Mouse (Mus musculus) forebrain, embryonic 14.5 days (tissue): ENCODE measurements at regions not wholly inside any gene's neighbourhood (a gene's known extent, or its start where the extent isn't known, plus 50 kb on each side); places are given as distances from the start of the nearest gene placed in this dataset.

Experiments used
- ATAC-seq: fragments of 200-750 bp; cut with Nextera tagmentation; 2 replicates; pipeline ENCODE4 v1.8.0; 2017; ENCODE audit warnings: mild to moderate bottlenecking, moderate library complexity
- DNase-seq: peaks from one replicate; pipeline ENCODE4 v3.0.0-alpha.2; 2015; ENCODE audit warnings: low spot score
- H3K27ac ChIP-seq: fragments of 300-500 bp; sonication (generic); 2 replicates; pipeline ENCODE4 v1.5.1; 2014; ENCODE audit warnings: low read depth, mild to moderate bottlenecking, control low read depth, low read length, moderate library complexity
- H3K27me3 ChIP-seq: fragments of 300-500 bp; sonication (generic); replicated peaks from 2 replicates; pipeline ENCODE4 v1.6.1; 2014; ENCODE audit warnings: low read length, control low read depth, mixed read lengths; ENCODE audit not compliant: control insufficient read depth, insufficient read depth
- H3K36me3 ChIP-seq: fragments of 300-500 bp; sonication (generic); 2 replicates; pipeline ENCODE4 v1.6.1; 2014; ENCODE audit warnings: low read length, control low read depth; ENCODE audit not compliant: control insufficient read depth, insufficient read depth
- H3K4me1 ChIP-seq: fragments of 300-500 bp; sonication (generic); 2 replicates; pipeline ENCODE4 v1.6.1; 2014; ENCODE audit warnings: antibody characterized with exemption, low read length, control low read depth; ENCODE audit not compliant: control insufficient read depth, insufficient read depth
- H3K4me2 ChIP-seq: fragments of 300-500 bp; sonication (generic); 2 replicates; pipeline ENCODE4 v1.6.1; 2014; ENCODE audit warnings: mild to moderate bottlenecking, control low read depth, low read length
- H3K4me3 ChIP-seq: fragments of 300-500 bp; sonication (generic); 2 replicates; pipeline ENCODE4 v1.5.1; 2014; ENCODE audit warnings: low read depth, low read length, control low read depth
- H3K9ac ChIP-seq: fragments of 300-500 bp; sonication (generic); 2 replicates; pipeline ENCODE4 v1.6.1; 2014; ENCODE audit warnings: mild to moderate bottlenecking, low read length, control low read depth, moderate library complexity
- H3K9me3 ChIP-seq: fragments of 300-500 bp; sonication (generic); replicated peaks from 2 replicates; pipeline ENCODE4 v1.6.1; 2016; ENCODE audit warnings: low read length, control low read depth, mixed read lengths; ENCODE audit not compliant: control insufficient read depth
- whole genome bisulfite sequencing: fragments of 180-500 bp; shearing (Covaris S2); extraction: QIAGEN DNeasy Blood & Tissue Kit; methylation state at CpG from one replicate; pipeline ENCODE4 v1.1.7; 2014; 5-methylcytosine and 5-hydroxymethylcytosine counted together

DNA sequence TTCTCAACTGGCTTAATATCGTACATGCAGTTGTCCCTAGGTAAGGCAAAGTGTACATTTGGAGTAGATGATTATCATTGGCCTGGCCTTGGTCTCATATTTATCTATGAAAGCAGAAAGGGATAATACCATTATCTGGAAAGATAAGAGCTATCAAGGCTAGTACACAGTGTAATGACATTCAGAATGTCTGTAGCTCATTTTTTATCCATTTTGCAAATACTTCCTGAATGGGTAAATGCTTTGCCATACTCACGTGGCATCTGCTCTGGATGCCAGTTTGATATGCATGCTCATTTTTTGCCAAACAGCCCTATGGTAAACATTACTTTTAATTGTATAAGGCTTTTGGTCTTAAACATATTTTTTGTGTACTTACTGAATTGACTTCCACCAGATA is 723.4 kb downstream of the Brinp3 start:
- ATAC-seq (no peak), DNase-seq (no peak)

DNA sequence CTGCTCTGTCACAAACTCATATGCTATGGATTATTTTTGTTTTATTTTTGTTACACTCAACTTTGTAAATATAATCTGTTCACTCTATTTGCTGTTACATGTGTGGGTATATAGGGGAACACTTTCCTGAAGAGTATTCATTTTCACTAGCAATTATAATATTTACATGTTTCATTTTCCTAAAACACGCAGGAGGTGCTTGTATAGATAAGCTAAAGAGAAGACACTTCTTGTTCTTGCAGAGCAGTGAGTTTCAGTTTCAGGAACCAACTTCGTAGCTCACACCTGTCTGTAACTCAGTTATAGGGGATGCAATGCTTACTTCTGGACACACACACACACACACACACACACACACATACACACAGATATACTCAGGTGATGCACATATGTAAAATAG is 724.9 kb downstream of the Brinp3 start:
- ATAC-seq = no peak

More for the DNA sequence above, 723.4 kb downstream of the Brinp3 start:
- Histone ChIP-seq H3K9me3 (no peaks in the 10 kb centered on the region), H3K36me3 (no peaks in the 10 kb centered on the region), H3K9ac (no peak overlapping the region), H3K4me2 (no peak overlapping the region), H3K27me3 (no peaks in the 10 kb centered on the region), H3K4me3 (no peak overlapping the region), H3K27ac (no peak overlapping the region), H3K4me1 (no peaks in the 10 kb centered on the region)
- 78% methylated on average over 2 of the region's 2 CpGs for WGBS

DNA sequence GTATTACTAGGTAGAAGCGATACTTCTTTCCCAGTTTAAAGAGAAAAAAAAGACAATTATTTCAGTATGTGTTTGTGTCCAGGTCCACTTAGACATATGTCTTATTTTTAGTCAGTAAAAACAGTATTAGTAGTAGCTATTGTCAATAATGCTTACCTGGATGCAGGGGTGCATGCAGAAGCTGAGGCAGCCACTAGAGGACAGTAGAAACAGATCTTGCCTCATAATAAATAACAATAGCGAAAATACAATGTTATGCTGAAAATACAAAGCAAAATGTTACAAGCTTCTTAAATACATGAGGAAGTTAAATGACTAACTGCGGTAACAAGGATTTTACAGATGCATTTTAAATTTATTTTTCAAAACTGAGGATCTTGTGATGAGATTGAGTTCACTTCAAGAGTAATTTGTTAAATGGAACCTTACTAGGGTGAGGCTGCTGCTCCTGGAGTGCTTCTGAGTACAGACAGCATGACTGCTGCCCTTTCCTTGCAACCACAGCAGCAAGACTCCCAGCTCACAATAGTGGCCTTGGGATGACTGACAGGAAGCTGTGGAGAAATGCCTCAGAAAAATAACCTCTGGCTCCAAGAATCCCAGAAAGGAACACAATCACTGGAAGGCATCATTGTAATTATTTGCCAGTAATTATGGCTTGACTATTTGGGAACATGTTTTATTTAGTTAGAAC is 728.8 kb downstream of the Brinp3 start:
- no peak overlapping the region for H3K4me2 ChIP-seq
- no peak overlapping the region for H3K9ac ChIP-seq
- H3K9me3 ChIP-seq = no peaks in the 10 kb centered on the region
- no peak overlapping the region for H3K27ac ChIP-seq
- no peaks in the 10 kb centered on the region for H3K36me3 ChIP-seq
- no peak for ATAC-seq
- no peaks in the 10 kb centered on the region for H3K4me1 ChIP-seq
- 70% methylated on average over 3 of the region's 3 CpGs for WGBS
- no peaks in the 10 kb centered on the region for H3K27me3 ChIP-seq
- DNase-seq = peak; percentile 36
- H3K4me3 ChIP-seq = no peak overlapping the region

More for the DNA sequence above, 724.9 kb downstream of the Brinp3 start:
- WGBS = 92% methylated on average over 2 of the region's 2 CpGs
- Histone ChIP-seq H3K9me3 (no peaks in the 10 kb centered on the region), H3K9ac (no peak overlapping the region), H3K27ac (no peak overlapping the region), H3K4me2 (no peak overlapping the region), H3K27me3 (no peaks in the 10 kb centered on the region), H3K36me3 (no peaks in the 10 kb centered on the region), H3K4me1 (no peaks in the 10 kb centered on the region), H3K4me3 (no peak overlapping the region)
- DNase-seq = no peak

DNA sequence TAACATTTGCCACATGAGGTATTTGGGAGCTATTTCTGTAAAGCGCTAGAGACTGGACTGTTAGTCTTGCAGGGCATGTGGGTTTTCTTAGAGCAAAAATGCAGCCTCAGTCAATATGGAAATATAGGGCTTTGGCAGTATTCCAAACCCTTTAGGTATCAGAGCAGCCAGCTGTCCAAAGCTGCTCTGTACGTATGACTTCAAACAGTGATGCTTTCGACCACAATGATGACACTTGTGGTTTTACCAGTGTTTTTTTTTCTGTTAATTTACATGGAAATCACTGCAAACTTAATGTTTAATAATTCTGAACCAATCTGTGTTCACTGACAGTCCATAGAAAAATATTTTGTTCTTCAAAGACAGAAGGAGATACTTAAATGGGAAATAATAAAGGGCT is 743.0 kb downstream of the Brinp3 start:
- Histone ChIP-seq H3K9me3 (no peaks in the 10 kb centered on the region), H3K9ac (no peak overlapping the region), H3K27ac (no peak overlapping the region), H3K27me3 (no peaks in the 10 kb centered on the region), H3K4me3 (no peak overlapping the region), H3K36me3 (no peaks in the 10 kb centered on the region), H3K4me2 (no peak overlapping the region), H3K4me1 (no peaks in the 10 kb centered on the region)
- DNase-seq (no peak), ATAC-seq (no peak)
- WGBS = 81% methylated on average over 3 of the region's 3 CpGs

DNA sequence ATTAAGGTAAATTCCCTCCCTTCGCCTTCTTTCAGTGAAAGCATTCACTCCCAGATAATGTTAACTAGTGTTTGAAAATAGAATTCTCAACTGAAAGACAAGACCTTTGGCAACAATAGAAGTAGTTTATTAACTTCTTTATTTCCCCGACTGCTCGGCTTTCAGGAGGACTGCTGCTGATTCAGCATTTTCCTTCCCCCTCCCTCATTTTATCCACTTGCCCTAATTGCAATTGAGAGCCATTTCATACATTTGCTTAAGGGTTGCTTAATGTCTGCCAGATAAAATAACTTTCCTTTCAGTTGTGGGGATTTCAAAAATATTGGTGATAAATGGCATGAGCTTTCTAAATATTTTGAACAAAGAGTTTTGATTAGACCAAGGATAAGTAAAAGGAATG is 744.5 kb downstream of the Brinp3 start:
- no peak overlapping the region for H3K9ac ChIP-seq
- H3K4me3 ChIP-seq = no peak overlapping the region
- no peak overlapping the region for H3K27ac ChIP-seq
- ATAC-seq (no peak), DNase-seq (no peak)
- no peaks in the 10 kb centered on the region for H3K9me3 ChIP-seq
- 79% methylated on average over 3 of the region's 3 CpGs for WGBS
- H3K4me2 ChIP-seq = no peak overlapping the region
- H3K36me3 ChIP-seq = no peaks in the 10 kb centered on the region
- no peaks in the 10 kb centered on the region for H3K4me1 ChIP-seq
- no peaks in the 10 kb centered on the region for H3K27me3 ChIP-seq

DNA sequence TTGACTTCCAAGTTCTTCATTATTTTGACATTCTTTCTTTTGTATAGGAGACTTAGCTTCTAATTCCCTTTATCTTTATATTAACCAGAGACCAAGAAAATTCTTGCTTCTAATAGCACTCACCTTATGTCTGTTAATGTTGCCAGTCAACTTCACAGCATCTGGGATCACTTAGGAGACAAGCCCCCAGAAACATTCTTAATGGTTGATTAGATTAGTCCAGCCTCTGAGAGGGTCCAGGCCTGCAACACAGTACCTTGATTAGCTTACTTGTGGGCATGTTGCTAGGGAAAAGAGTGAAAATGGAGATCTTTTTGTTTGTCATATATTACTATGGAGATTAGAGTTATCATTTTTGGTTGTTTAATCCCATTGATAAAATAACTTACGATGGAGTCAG is 778.8 kb downstream of the Brinp3 start:
- Histone ChIP-seq H3K9me3 (no peaks in the 10 kb centered on the region), H3K4me2 (no peak overlapping the region), H3K9ac (no peak overlapping the region), H3K27me3 (no peaks in the 10 kb centered on the region), H3K27ac (no peak overlapping the region), H3K4me3 (no peak overlapping the region), H3K4me1 (no peaks in the 10 kb centered on the region), H3K36me3 (no peaks in the 10 kb centered on the region)
- 93% methylated on average over 1 of the region's 1 CpGs for whole genome bisulfite sequencing
- no peak for DNase-seq
- ATAC-seq = no peak

DNA sequence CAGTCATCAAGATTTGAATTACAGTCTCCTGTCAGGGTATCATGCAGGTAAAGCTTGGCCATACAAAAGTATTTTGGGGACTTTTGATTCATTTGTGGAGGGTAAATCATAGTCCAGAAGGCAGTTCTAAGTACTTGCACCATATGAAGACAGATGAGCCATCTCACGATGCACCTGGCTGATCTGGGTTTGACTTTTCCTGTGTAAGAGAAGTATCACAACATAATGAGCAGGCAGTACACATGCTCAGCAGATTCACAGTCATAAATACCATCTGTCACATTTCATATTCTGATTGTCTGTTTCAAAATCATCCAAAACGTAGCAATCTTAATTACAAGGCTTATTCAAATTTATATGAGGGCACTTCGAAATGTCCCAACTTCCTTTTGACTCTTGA is 796.6 kb downstream of the Brinp3 start:
- Histone ChIP-seq H3K4me1 (no peaks in the 10 kb centered on the region), H3K27me3 (no peaks in the 10 kb centered on the region), H3K9me3 (no peaks in the 10 kb centered on the region), H3K36me3 (no peaks in the 10 kb centered on the region), H3K9ac (no peak overlapping the region), H3K4me2 (no peak overlapping the region), H3K27ac (no peak overlapping the region), H3K4me3 (no peak overlapping the region)
- 77% methylated on average over 3 of the region's 3 CpGs for WGBS
- peak; percentile 47 for DNase-seq
- peak; percentile 52; the same call in 1 of the 2 replicates for ATAC-seq

DNA sequence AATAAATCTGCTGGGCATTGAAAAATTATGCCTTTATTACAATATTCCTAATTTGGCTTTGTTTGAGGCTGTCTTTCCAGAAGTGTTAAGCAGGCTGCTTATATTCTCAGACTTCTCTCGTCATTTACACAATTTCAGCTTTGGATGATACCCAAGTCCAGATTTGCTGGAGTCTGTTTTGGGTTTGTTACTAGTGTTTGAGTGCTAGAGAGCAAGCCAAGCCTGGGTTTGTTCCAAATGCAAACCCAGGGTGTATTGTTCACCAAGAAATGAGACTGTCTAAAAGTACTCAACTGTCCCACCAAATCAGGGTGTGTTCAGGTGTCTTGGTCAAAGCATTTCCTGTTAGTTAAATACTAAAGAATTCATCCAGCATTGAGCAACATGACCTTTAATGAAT is 814.7 kb downstream of the Brinp3 start:
- ATAC-seq = peak; percentile 63; the same call in 1 of the 2 replicates
- H3K27ac ChIP-seq = no peak overlapping the region
- no peaks in the 10 kb centered on the region for H3K9me3 ChIP-seq
- H3K4me3 ChIP-seq = no peak overlapping the region
- no peaks in the 10 kb centered on the region for H3K27me3 ChIP-seq
- H3K4me2 ChIP-seq = no peak overlapping the region
- 35% methylated on average over 1 of the region's 1 CpGs for WGBS
- H3K4me1 ChIP-seq = no peaks in the 10 kb centered on the region
- H3K36me3 ChIP-seq = no peaks in the 10 kb centered on the region
- H3K9ac ChIP-seq = no peak overlapping the region
- DNase-seq = peak; percentile 87

DNA sequence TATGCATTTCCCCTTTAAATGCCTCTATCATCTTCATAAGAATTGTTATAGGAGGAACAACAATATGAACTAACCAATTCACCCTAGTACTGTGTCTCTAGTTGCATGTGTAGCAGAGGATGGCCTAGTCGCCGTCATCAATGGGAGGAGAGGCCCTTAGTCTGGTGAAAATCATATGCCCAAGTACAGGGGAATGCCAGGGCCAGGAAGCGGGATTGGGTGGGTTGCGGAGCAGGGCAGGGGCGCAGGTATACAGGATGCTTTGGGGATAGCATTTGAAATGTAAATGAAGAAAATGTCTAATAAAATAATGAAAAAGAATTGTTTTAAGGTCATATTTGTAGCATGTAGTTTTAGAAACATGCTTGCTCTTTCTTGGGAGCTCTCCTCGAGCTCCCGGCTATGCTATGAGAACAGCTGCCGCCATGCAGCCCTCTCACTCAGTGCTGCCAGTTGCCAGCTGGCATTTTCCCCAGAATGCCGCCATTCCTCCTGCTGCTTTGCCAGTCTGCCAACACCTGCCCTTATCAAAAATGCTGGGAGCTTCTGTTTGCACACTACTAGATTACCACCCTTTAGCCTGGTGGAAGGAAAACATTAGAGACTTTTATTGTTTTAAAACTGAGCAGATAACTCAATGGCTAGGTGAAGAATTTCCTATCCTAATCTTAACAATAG is 848.9 kb downstream of the Brinp3 start:
- peak; percentile 97 for ATAC-seq
- H3K27ac ChIP-seq = peak overlapping the region; percentile 27; the same call in 1 of the 2 replicates
- H3K4me1 ChIP-seq = no peaks in the 10 kb centered on the region
- H3K9me3 ChIP-seq = no peaks in the 10 kb centered on the region
- peak; percentile 87 for DNase-seq
- no peak overlapping the region for H3K4me3 ChIP-seq
- 73% methylated on average over 9 of the region's 9 CpGs for WGBS
- no peaks in the 10 kb centered on the region for H3K36me3 ChIP-seq
- no peak overlapping the region for H3K9ac ChIP-seq
- H3K4me2 ChIP-seq = no peak overlapping the region
- no peaks in the 10 kb centered on the region for H3K27me3 ChIP-seq
